Mouse (Mus musculus): ENCODE measurements around the gene Thada. TPM values are rescaled to one million over a fixed set of nuclear protein-coding genes. Genes with fewer than 3 reads are reported as not detected.
"Not testable (repeated sequence)": the region's sequence is repeated elsewhere in the genome, so short reads cannot be mapped to it uniquely, and the experiment has no call there.

Thada gene
- total and polyA plus RNA-seq, 3 experiments, result 5.0 to 8.3 (median 7.7) TPM

GRCm38 (mm10) chr17:84231361-84231760 lies 234.6 kb downstream of the Thada start:
- Histone ChIP-seq H3K36me3 (ENCODE audit: control insufficient read depth, insufficient read depth, low read length) (no peaks in the 10 kb centered on the region), H3K27me3 (ENCODE audit: control insufficient read depth, insufficient read depth, low read length) (no peaks in the 10 kb centered on the region), H3K4me3 (no peak overlapping the region), H3K9ac (ENCODE audit: low read depth, low read length) (no peak overlapping the region), H3K4me1 (ENCODE audit: control insufficient read depth, insufficient read depth, low read length) (peaks cover 3% of the 10 kb centered on the region), H3K79me2 (replicated peaks; ENCODE audit: control insufficient read depth, insufficient read depth, low read length) (no peaks in the 10 kb centered on the region), H3K27ac (no peak overlapping the region)
- WGBS, result 65% methylated on average over 2 of the region's 2 CpGs
- intact Hi-C loops (cut with DNase I), result no loop called here
- no peak for TF ChIP-seq POLR2A (IDR thresholded peaks at IDR 0.05; ENCODE audit: insufficient read depth, low read depth, low read length)
- DNase-seq, result no peak

- TF ChIP-seq EP300 (IDR thresholded peaks at IDR 0.05; ENCODE audit: insufficient read depth, low read depth, low read length), result no peak
- TF ChIP-seq CTCF (IDR thresholded peaks at IDR 0.05), result no peak
- no peak for TF ChIP-seq POLR2A (IDR thresholded peaks at IDR 0.05; ENCODE audit: insufficient read depth, low read depth, low read length)
- 95% methylated on average over 2 of the region's 2 CpGs for WGBS
- Histone ChIP-seq H3K27me3 (ENCODE audit: control insufficient read depth, insufficient read depth, low read length) (no peaks in the 10 kb centered on the region), H3K27ac (no peak overlapping the region), H3K36me3 (ENCODE audit: control insufficient read depth, insufficient read depth, low read length) (no peaks in the 10 kb centered on the region), H3K4me3 (no peak overlapping the region), H3K79me2 (replicated peaks; ENCODE audit: control insufficient read depth, insufficient read depth, low read length) (no peaks in the 10 kb centered on the region), H3K9ac (ENCODE audit: low read depth, low read length) (no peak overlapping the region), H3K4me1 (ENCODE audit: control insufficient read depth, insufficient read depth, low read length) (peaks cover 1% of the 10 kb centered on the region; the same call in 1 of the 2 replicates)
- intact Hi-C loops (cut with DNase I), result no loop called here
- no peak for DNase-seq
These were observed 237.8 kb downstream of the Thada start for GRCm38 (mm10) chr17:84228223-84228622.

- DNase-seq, result no peak
- intact Hi-C loops (cut with DNase I), result no loop called here
- H3K4me1 ChIP-seq (ENCODE audit: control insufficient read depth, insufficient read depth, low read length), result peaks cover 1% of the 10 kb centered on the region; the same call in 1 of the 2 replicates
- H3K36me3 ChIP-seq (ENCODE audit: control insufficient read depth, insufficient read depth, low read length), result no peaks in the 10 kb centered on the region
- no peaks in the 10 kb centered on the region for H3K79me2 ChIP-seq (replicated peaks; ENCODE audit: control insufficient read depth, insufficient read depth, low read length)
- TF ChIP-seq POLR2A (IDR thresholded peaks at IDR 0.05; ENCODE audit: insufficient read depth, low read depth, low read length), result no peak
- no peak for TF ChIP-seq CTCF (IDR thresholded peaks at IDR 0.05)
- no peak for TF ChIP-seq EP300 (IDR thresholded peaks at IDR 0.05; ENCODE audit: insufficient read depth, low read depth, low read length)
- no peaks in the 10 kb centered on the region for H3K27me3 ChIP-seq (ENCODE audit: control insufficient read depth, insufficient read depth, low read length)
- WGBS, result 67% methylated on average over 6 of the region's 6 CpGs
- no peak overlapping the region for H3K9ac ChIP-seq (ENCODE audit: low read depth, low read length)
- no peak overlapping the region for H3K27ac ChIP-seq
- H3K4me3 ChIP-seq, result no peak overlapping the region
These were observed 239.3 kb downstream of the Thada start for GRCm38 (mm10) chr17:84226681-84227080.

GRCm38 (mm10) chr17:84226231-84226630 lies 239.8 kb downstream of the Thada start:
- no peak for DNase-seq
- TF ChIP-seq CTCF (IDR thresholded peaks at IDR 0.05) (no peak), POLR2A (IDR thresholded peaks at IDR 0.05; ENCODE audit: insufficient read depth, low read depth, low read length) (no peak), EP300 (IDR thresholded peaks at IDR 0.05; ENCODE audit: insufficient read depth, low read depth, low read length) (no peak)
- Histone ChIP-seq H3K79me2 (replicated peaks; ENCODE audit: control insufficient read depth, insufficient read depth, low read length) (no peaks in the 10 kb centered on the region), H3K4me3 (no peak overlapping the region), H3K9ac (ENCODE audit: low read depth, low read length) (no peak overlapping the region), H3K27ac (no peak overlapping the region), H3K4me1 (ENCODE audit: control insufficient read depth, insufficient read depth, low read length) (peaks cover 1% of the 10 kb centered on the region; the same call in 1 of the 2 replicates), H3K36me3 (ENCODE audit: control insufficient read depth, insufficient read depth, low read length) (no peaks in the 10 kb centered on the region), H3K27me3 (ENCODE audit: control insufficient read depth, insufficient read depth, low read length) (no peaks in the 10 kb centered on the region)
- intact Hi-C loops (cut with DNase I), result no loop called here
- WGBS, result 79% methylated on average over 5 of the region's 5 CpGs

- H3K36me3 ChIP-seq (ENCODE audit: control insufficient read depth, insufficient read depth, low read length), result no peaks in the 10 kb centered on the region
- DNase-seq, result no peak
- no peak overlapping the region for H3K9ac ChIP-seq (ENCODE audit: low read depth, low read length)
- H3K4me3 ChIP-seq, result no peak overlapping the region
- H3K27me3 ChIP-seq (ENCODE audit: control insufficient read depth, insufficient read depth, low read length), result no peaks in the 10 kb centered on the region
- TF ChIP-seq POLR2A (IDR thresholded peaks at IDR 0.05; ENCODE audit: insufficient read depth, low read depth, low read length) (no peak), EP300 (IDR thresholded peaks at IDR 0.05; ENCODE audit: insufficient read depth, low read depth, low read length) (no peak), CTCF (IDR thresholded peaks at IDR 0.05) (no peak)
- H3K27ac ChIP-seq, result no peak overlapping the region
- H3K4me1 ChIP-seq (ENCODE audit: control insufficient read depth, insufficient read depth, low read length), result peaks cover 1% of the 10 kb centered on the region; the same call in 1 of the 2 replicates
- no peaks in the 10 kb centered on the region for H3K79me2 ChIP-seq (replicated peaks; ENCODE audit: control insufficient read depth, insufficient read depth, low read length)
- intact Hi-C loops (cut with DNase I), result no loop called here
- 91% methylated on average over 15 of the region's 15 CpGs for WGBS
These were observed 241.7 kb downstream of the Thada start for GRCm38 (mm10) chr17:84224217-84224887.

GRCm38 (mm10) chr17:84218841-84219240 lies 247.2 kb downstream of the Thada start:
- H3K79me2 ChIP-seq (replicated peaks; ENCODE audit: control insufficient read depth, insufficient read depth, low read length); H3K9ac ChIP-seq (ENCODE audit: low read depth, low read length); H3K27ac ChIP-seq; H3K4me1 ChIP-seq (ENCODE audit: control insufficient read depth, insufficient read depth, low read length); intact Hi-C loops (cut with DNase I); H3K27me3 ChIP-seq (ENCODE audit: control insufficient read depth, insufficient read depth, low read length); H3K4me3 ChIP-seq; H3K36me3 ChIP-seq (ENCODE audit: control insufficient read depth, insufficient read depth, low read length); DNase-seq: not testable (repeated sequence)
- whole genome bisulfite sequencing, result 98% methylated on average over 2 of the region's 2 CpGs

Data from heart, adult 2 months (tissue).